Mouse (Mus musculus) heart, embryonic 13.5 days (tissue): ENCODE data around the gene Sap30bp. TPM values are rescaled to one million over a fixed set of nuclear protein-coding genes. Genes with fewer than 3 reads are reported as not detected.

Experiments
- ATAC-seq: fragments of 200-750 bp; cut with Nextera tagmentation; 2 replicates; pipeline ENCODE4 v1.8.0; 2017; ENCODE audit warnings: moderate TSS enrichment; ENCODE audit not compliant: insufficient number of reproducible peaks, low FRiP score, low TSS enrichment; ENCODE audit errors: extremely low read depth
- H3K27ac ChIP-seq: fragments of 300-500 bp; sonication (generic); replicated peaks from 2 replicates; pipeline ENCODE4 v1.5.1; 2015; ENCODE audit warnings: moderate library complexity, mild to moderate bottlenecking, inconsistent platforms
- H3K27me3 ChIP-seq: fragments of 300-500 bp; sonication (generic); replicated peaks from 2 replicates; pipeline ENCODE4 v1.6.1; 2015; ENCODE audit warnings: mild to moderate bottlenecking, inconsistent platforms
- H3K36me3 ChIP-seq: fragments of 300-500 bp; sonication (generic); 2 replicates; pipeline ENCODE4 v1.6.1; 2015; ENCODE audit warnings: mild to moderate bottlenecking, inconsistent platforms
- H3K4me1 ChIP-seq: fragments of 300-500 bp; sonication (generic); 2 replicates; pipeline ENCODE4 v1.6.1; 2015; ENCODE audit warnings: inconsistent platforms
- H3K4me2 ChIP-seq: fragments of 300-500 bp; sonication (generic); 2 replicates; pipeline ENCODE4 v1.6.1; 2015; ENCODE audit warnings: inconsistent platforms, mild to moderate bottlenecking, moderate library complexity
- H3K4me3 ChIP-seq: fragments of 300-500 bp; sonication (generic); 2 replicates; pipeline ENCODE4 v1.5.1; 2015; ENCODE audit warnings: moderate library complexity, mild to moderate bottlenecking, inconsistent platforms
- H3K9ac ChIP-seq: fragments of 300-500 bp; sonication (generic); 2 replicates; pipeline ENCODE4 v1.6.1; 2015; ENCODE audit warnings: inconsistent platforms, mild to moderate bottlenecking, moderate library complexity
- H3K9me3 ChIP-seq: fragments of 300-500 bp; sonication (generic); 2 replicates; pipeline ENCODE4 v1.6.1; 2016; ENCODE audit warnings: inconsistent platforms
- WGBS: fragments of 180-500 bp; shearing (Covaris S2); methylation state at CpG from one replicate; pipeline ENCODE4 v1.1.7; 2015; ENCODE audit warnings: mixed read lengths; 5-methylcytosine and 5-hydroxymethylcytosine counted together
- polyA plus RNA-seq: library from polyadenylated mRNA; unstranded; fragments of >200 nt; fragmentation: Nextera tagmentation; extraction: Ambion mirVana; gene quantifications from 2 replicates; pipeline ENCODE4 v1.2.1, GENCODE M21; 2015

Gene Sap30bp
- polyA plus RNA-seq, 1 experiment from 2014 or later: 23.3 TPM

DNA sequence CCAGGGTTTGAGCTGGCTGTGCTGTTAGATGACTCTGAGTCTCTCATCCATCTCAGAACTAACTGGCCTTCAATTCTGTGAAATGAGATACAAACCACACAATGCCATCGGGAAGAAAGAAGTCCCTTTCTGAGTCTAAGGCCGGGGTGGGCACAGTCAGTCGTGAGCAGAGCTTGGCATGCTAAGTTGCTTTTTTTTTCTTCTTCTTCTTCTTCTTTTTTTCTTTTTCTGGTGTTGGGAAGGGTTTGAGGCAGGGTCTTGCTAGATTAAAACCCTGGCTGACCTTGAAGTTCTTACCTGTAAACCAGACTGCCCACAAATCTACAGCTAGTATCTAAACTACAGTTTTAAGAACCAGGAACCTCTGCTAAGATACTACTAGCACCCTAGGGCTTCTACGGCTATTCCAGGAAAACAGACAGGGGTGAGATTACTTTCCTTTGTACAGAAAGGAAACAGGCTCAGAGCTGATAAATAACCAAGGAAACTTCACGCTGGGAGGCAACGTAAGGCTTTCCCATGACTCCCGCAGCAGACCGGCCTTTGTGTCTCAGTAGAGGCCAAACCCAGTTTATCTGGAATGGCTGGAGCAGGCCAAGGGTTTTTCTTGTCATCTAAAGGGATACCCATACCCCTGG, 71.2 kb downstream of the Sap30bp start:
- 31% methylated on average over 8 of the region's 8 CpGs for WGBS
- Histone ChIP-seq H3K4me1 (peaks cover 17% of the 10 kb centered on the region), H3K27me3 (peaks cover 19% of the 10 kb centered on the region), H3K27ac (peak overlapping the region; percentile 83), H3K4me3 (peak overlapping the region; percentile 44), H3K9ac (peak overlapping the region; percentile 80), H3K9me3 (peaks cover 6% of the 10 kb centered on the region; the same call in 1 of the 2 replicates), H3K4me2 (peak overlapping the region; percentile 72), H3K36me3 (peaks cover 29% of the 10 kb centered on the region)
- no peak for ATAC-seq

DNA sequence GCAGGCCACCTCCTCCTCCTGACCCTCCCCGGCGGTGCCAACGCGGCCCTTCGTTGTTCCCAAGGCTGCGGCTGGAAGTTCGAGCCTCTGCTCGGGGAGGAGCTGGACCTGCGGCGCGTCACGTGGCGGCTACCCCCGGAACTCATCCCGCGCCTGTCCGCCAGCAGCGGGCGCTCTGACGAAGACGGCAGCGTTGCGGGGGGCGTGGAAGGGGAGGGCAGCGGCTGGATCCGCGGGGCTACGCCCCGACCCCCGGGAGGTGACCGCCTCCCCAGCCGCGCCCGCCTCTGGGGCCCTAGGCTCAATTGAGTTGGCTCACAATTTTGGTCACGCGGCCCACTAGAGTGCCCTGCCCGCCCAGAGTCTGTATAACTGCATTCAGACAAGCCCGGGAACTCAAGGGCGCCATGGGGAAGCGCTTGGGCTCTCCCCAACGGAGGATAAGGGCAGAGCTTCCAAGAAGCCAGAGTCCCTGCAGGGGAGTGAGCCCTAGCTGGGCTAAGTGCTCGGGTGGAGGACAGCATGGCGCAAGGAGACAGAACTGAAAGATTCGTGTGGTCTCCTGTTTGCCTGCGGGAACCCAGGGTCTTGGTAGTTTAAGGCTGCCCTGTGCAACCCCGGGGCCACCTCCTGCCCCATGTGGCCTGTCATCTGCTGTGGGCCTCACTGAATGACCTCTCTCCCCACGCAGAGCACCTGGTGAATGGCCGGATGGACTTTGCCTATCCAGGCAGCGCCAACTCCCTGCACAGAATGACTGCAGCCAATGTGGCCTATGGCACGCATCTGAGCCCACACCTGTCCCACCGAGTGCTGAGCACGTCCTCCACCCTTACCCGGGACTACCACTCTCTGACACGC, 72.0 kb downstream of the Sap30bp start:
- H3K9me3 ChIP-seq: peaks cover 6% of the 10 kb centered on the region; the same call in 1 of the 2 replicates
- peak; percentile 66 for ATAC-seq
- H3K4me2 ChIP-seq: peak overlapping the region; percentile 72
- WGBS: 5% methylated on average over 54 of the region's 54 CpGs
- peaks cover 37% of the 10 kb centered on the region for H3K36me3 ChIP-seq
- H3K9ac ChIP-seq: peak overlapping the region; percentile 80
- H3K4me3 ChIP-seq: peak overlapping the region; percentile 44
- peak overlapping the region; percentile 83 for H3K27ac ChIP-seq
- H3K27me3 ChIP-seq: peaks cover 14% of the 10 kb centered on the region
- peaks cover 15% of the 10 kb centered on the region for H3K4me1 ChIP-seq

DNA sequence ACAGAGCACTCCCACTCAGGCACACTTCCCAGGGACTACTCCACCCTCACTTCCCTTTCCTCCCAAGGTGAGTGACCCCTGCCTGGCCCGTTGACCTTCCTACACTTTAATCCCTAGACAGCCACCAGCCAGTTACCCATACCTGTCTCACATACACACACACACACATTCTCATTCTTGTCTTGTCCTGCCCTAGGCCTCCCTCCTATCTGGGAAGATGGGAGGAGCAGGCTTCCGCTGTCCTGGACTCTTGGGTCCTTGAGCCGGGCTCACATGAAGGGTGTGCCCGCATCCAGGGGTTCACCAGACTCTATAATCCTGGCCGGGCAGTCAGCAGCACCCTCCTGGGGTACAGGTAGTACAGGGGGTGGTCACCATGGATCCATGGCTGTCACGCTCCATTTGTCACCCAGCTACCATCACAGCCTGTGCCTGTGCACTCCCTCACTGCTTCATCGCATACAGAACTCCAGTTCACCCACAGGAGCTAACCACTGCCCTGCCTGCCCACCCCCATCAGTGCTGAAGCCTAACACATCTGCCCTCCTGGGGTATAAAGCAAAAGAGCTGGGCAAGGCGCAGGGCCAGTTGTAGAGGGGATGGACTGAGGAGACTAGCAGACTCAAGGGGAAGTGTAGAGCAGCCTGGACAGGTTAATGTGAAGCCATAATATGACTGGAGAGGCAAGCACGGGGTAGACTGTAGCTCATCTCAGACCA, 72.8 kb downstream of the Sap30bp start:
- H3K9ac ChIP-seq: peak overlapping the region; percentile 80
- peaks cover 45% of the 10 kb centered on the region for H3K36me3 ChIP-seq
- H3K9me3 ChIP-seq: peaks cover 6% of the 10 kb centered on the region; the same call in 1 of the 2 replicates
- H3K4me1 ChIP-seq: peaks cover 19% of the 10 kb centered on the region
- peak overlapping the region; percentile 83 for H3K27ac ChIP-seq
- WGBS: 68% methylated on average over 9 of the region's 9 CpGs
- ATAC-seq: no peak
- peak overlapping the region; percentile 72 for H3K4me2 ChIP-seq
- peak overlapping the region; percentile 44 for H3K4me3 ChIP-seq
- peaks cover 8% of the 10 kb centered on the region for H3K27me3 ChIP-seq

DNA sequence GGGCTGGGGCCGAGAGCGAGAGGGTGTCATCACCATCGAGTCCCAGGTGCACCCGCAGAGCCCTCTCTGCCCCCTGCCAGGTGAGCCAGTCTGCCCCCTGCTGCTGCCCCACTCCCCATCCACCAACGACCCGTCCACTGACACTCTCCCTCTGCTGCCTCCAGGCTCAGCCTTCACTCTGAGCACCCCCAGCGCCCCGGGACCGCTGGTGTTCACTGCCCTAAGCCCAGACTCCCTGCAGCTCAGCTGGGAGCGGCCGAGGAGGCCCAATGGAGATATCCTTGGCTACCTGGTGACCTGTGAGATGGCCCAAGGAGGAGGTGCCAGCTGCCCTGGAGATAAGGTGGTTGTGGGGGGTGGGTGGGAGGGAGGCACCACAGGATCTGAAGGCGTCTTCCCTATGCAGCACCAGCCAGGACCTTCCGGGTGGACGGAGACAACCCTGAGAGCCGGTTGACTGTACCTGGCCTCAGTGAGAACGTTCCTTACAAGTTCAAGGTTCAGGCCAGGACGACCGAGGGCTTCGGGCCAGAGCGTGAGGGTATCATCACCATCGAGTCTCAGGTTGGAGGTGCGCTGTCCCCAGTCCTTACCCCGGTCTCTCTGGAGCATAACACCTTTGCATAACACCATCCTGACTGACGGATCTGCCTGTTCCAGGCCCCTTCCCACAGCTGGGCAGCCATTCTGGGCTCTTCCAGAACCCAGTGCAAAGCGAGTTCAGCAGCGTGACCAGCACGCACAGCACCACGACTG, 74.2 kb downstream of the Sap30bp start:
- ATAC-seq: no peak
- H3K27ac ChIP-seq: no peak overlapping the region
- no peak overlapping the region for H3K4me3 ChIP-seq
- no peak overlapping the region for H3K9ac ChIP-seq
- H3K9me3 ChIP-seq: peaks cover 6% of the 10 kb centered on the region; the same call in 1 of the 2 replicates
- no peak overlapping the region for H3K4me2 ChIP-seq
- H3K27me3 ChIP-seq: no peaks in the 10 kb centered on the region
- H3K36me3 ChIP-seq: peaks cover 48% of the 10 kb centered on the region
- 81% methylated on average over 28 of the region's 28 CpGs for WGBS
- peaks cover 32% of the 10 kb centered on the region for H3K4me1 ChIP-seq

DNA sequence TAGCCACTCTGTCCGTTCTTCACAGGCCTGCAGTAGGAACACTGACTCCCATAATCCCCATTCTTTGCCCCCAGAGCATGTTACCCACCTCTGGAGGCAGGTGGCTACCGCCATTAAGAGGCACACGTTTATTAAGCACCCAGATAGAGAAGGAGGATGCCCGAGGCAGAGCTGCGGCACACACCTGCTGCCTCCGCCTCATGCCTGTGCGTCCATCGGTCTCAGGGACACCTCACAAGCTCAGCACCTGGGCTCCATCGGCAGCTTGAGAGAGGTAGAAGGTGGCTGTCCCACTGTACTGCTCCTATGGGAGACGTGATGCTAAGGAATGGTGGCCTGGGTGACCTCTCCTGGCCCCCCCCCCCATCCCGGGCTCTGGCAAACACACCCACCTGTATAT, 75.3 kb downstream of the Sap30bp start:
- Histone ChIP-seq H3K4me1 (peaks cover 39% of the 10 kb centered on the region), H3K9me3 (0 out of 2 replicates have a peak, but pooled peaks cover under 1% of the 10 kb centered on the region), H3K27ac (no peak overlapping the region), H3K4me3 (no peak overlapping the region), H3K27me3 (no peaks in the 10 kb centered on the region), H3K36me3 (peaks cover 48% of the 10 kb centered on the region), H3K9ac (no peak overlapping the region), H3K4me2 (no peak overlapping the region)
- 87% methylated on average over 11 of the region's 11 CpGs for WGBS
- ATAC-seq: no peak

DNA sequence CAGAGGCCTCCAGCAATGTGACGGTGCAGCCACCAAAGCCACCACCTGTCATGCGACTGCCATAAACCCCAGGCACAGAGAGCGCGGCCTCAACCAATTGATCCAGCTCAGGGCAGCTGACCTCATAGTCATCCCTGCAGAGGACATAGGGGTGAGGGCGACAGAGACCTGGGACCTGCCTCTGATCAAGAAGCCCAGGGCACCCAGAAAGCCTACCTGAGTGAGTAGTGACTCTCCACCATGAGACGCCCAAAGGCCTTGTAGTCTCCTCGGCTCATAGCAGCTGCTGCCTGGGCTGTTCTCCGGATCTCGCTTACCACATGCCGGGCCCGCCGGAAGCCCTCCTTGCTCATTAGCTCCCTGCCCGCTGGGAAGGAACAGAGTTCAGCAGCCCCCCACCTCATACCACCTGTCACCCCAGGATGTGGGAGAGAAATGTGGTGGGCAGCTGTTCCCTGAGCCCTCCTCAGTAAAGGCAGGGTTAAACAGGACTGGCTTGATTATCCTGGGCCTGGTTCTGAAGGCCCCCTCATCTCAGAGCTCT, 75.8 kb downstream of the Sap30bp start:
- H3K36me3 ChIP-seq: peaks cover 48% of the 10 kb centered on the region
- 93% methylated on average over 13 of the region's 13 CpGs for WGBS
- H3K27me3 ChIP-seq: no peaks in the 10 kb centered on the region
- no peak overlapping the region for H3K9ac ChIP-seq
- H3K27ac ChIP-seq: no peak overlapping the region
- no peak overlapping the region for H3K4me3 ChIP-seq
- ATAC-seq: no peak
- H3K9me3 ChIP-seq: no peaks in the 10 kb centered on the region
- peaks cover 39% of the 10 kb centered on the region for H3K4me1 ChIP-seq
- H3K4me2 ChIP-seq: no peak overlapping the region

DNA sequence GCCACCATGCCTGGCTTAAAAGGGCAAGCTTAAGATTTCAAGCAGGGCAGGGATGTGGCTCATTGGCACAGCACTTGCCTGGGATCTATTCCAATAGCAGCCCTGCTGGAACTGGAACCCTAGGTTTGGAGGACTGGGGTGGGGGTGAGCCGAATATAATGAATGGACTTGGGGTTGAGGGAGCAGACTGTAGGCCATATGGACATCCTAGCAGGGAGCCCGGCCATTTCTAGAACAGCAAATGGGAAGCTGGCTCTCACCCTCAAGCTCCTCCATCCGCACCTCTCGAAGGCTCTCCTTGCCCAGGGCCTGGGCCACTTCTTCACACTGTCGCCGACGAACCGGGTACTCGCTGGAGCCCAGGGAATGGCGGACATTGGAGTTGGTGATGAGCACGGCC, 76.6 kb downstream of the Sap30bp start:
- WGBS: 92% methylated on average over 11 of the region's 11 CpGs
- H3K9ac ChIP-seq: no peak overlapping the region

DNA sequence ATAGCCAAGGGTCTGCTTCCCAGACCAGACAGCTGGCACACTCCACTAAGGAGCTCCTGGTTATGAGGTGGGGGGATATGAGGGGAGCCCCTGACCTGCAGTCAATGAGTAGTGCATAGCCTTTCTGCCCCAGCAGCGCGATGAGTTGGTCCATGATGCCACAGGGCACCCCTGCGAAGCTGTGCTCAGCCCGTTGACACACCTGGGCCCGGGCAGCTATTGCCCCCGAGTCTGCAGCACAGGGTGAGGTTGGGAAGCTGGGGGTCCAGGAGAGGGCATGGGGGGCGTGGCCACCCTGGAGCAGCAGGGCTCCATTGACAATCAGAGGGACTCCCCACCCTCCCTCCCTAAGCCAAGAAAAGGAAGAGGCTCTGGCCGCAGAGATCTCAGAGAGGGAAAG, 77.1 kb downstream of the Sap30bp start:
- Histone ChIP-seq H3K4me3 (no peak overlapping the region), H3K36me3 (peaks cover 48% of the 10 kb centered on the region), H3K9me3 (no peaks in the 10 kb centered on the region), H3K9ac (no peak overlapping the region), H3K4me1 (peaks cover 34% of the 10 kb centered on the region), H3K27me3 (no peaks in the 10 kb centered on the region), H3K4me2 (no peak overlapping the region), H3K27ac (no peak overlapping the region)
- 90% methylated on average over 8 of the region's 8 CpGs for WGBS
- ATAC-seq: no peak

More for the DNA sequence above, 76.6 kb downstream of the Sap30bp start:
- Histone ChIP-seq H3K9me3 (no peaks in the 10 kb centered on the region), H3K27ac (no peak overlapping the region), H3K4me3 (no peak overlapping the region), H3K4me2 (no peak overlapping the region), H3K36me3 (peaks cover 48% of the 10 kb centered on the region), H3K4me1 (peaks cover 35% of the 10 kb centered on the region), H3K27me3 (no peaks in the 10 kb centered on the region)
- ATAC-seq: no peak

DNA sequence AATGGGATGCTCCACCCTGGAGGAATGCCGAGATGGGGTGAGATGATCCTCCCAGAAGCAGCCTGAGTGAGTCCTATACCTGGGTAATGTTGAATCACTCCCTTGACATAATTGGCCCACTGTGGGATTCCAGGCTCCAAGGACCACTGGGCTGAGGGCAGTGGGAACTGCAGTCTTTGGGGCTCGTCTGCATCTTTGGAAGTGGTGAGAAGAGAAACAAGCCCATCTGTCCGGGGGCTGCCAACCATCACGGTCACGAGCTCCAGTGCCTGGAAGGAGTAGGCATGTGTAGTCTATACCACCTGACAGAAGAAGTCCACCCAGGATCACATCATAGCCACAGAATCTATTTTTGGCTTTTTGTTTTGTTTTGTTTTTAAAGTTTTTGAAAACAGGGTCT, 77.9 kb downstream of the Sap30bp start:
- Histone ChIP-seq H3K4me3 (no peak overlapping the region), H3K4me1 (peaks cover 26% of the 10 kb centered on the region), H3K27ac (0 out of 2 replicates have a peak overlapping the region, but pooled peaks have one; percentile 95), H3K27me3 (no peaks in the 10 kb centered on the region), H3K9ac (peak overlapping the region; percentile 93; the same call in 1 of the 2 replicates), H3K4me2 (peak overlapping the region; percentile 86), H3K9me3 (no peaks in the 10 kb centered on the region), H3K36me3 (peaks cover 48% of the 10 kb centered on the region)
- no peak for ATAC-seq
- 75% methylated on average over 5 of the region's 5 CpGs for WGBS

DNA sequence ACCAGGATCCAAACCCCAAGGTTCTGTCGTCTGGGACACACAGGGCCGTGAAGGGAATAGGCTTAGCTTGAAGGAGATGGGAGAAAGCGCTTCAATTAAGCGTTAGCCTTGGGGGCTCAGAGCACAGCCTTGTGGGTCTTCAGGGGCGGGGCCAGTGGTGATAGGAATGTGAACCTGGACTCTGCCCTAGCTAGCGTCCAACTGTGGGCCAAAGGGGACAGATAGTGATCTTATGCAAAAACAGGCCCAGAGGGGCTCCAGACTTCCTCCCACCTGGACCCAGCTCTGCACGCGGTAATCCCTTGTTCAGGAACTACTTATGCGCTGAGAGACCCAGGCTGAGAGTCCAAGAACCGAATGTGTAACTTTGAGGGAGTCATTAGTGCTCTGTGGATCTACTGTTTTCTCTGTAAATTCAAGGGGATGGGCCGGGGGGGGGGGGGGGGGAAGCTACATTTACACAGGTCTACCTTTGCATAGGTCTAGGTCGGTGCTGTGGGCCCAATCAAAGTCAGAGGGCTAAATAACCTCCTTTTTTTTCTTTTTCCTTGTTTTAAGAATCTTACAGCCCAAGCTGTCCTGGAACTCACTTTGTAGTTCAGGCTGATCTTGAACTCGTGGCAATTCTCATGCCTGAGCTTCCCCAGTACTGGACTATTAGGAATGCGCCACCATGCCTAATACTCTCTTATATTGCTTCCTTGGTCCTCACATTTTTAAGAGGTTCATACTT, 78.6 kb downstream of the Sap30bp start:
- Histone ChIP-seq H3K27me3 (no peaks in the 10 kb centered on the region), H3K4me3 (peak overlapping the region; percentile 79), H3K36me3 (peaks cover 43% of the 10 kb centered on the region), H3K9me3 (no peaks in the 10 kb centered on the region), H3K4me1 (peaks cover 25% of the 10 kb centered on the region), H3K9ac (peak overlapping the region; percentile 93), H3K4me2 (peak overlapping the region; percentile 86), H3K27ac (peak overlapping the region; percentile 95)
- no peak for ATAC-seq
- 23% methylated on average over 14 of the region's 14 CpGs for WGBS
